Mouse (Mus musculus): ENCODE measurements around the gene Cemip2.

Gene Cemip2

GRCm38 (mm10) chr19:21780663-21781062, 2.5 kb downstream of the Cemip2 start:
- DNase-seq = no peak

GRCm38 (mm10) chr19:21781066-21781786, 3.1 kb downstream of the Cemip2 start:
- DNase-seq = no peak

GRCm38 (mm10) chr19:21781787-21782432, 3.8 kb downstream of the Cemip2 start:
- no peak for DNase-seq

- DNase-seq = peak; percentile 30
Measured at GRCm38 (mm10) chr19:21783717-21784116, 5.6 kb downstream of the Cemip2 start.

- peak; percentile 93 for DNase-seq
Measured at GRCm38 (mm10) chr19:21784331-21785131, 6.4 kb downstream of the Cemip2 start.

GRCm38 (mm10) chr19:21785132-21785528, 7.0 kb downstream of the Cemip2 start:
- no peak for DNase-seq

DNA sequence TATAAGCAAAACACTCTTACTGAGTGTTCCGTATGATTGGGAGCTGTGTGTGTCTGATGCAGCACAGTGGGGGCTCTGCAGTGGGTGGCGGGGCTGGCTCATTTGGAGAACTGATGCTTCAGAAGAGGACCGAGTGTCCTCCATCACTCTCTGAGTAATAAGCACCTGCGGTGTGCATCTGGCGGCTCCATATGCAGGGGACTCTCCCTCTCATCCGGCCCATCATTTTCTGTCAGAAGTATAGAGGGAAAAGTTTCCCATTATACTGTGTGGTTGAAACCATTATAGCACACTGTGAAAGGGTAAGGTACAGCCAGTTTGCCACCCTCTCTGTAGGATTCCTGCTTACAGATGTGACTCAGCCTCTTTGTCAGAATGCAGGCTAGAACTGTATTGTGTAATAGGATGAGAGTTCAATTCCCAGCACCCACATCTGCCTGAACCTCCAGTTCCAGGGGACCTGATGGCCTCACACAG, 8.9 kb downstream of the Cemip2 start:
- DNase-seq = no peak

- DNase-seq = no peak
Measured at GRCm38 (mm10) chr19:21788999-21789398, 10.9 kb downstream of the Cemip2 start.

GRCm38 (mm10) chr19:21789676-21790075, 11.5 kb downstream of the Cemip2 start:
- DNase-seq = no peak

- DNase-seq = no peak
Measured at GRCm38 (mm10) chr19:21791386-21791785, 13.2 kb downstream of the Cemip2 start.

DNA sequence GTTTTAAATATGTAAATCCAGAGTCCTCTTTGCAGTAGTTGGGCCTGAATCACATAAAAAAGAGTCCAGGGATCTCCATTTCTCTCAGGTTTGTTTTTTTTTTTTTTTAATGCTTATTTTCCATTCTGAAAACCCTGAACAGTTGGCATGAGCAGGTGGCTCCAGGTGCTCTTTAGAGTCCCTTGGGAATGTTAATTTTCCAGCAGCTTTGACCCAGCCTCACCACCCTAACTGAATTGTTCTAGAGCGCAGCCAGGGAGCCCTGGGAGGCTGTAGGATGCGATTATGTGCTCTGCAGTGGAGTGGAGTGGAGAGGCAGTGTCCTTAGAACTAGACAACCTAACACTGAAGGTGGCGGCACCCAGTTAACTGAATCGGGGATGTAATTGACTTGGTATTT, 13.7 kb downstream of the Cemip2 start:
- DNase-seq = no peak

GRCm38 (mm10) chr19:21792587-21793175, 14.5 kb downstream of the Cemip2 start:
- DNase-seq = peak; percentile 71

DNA sequence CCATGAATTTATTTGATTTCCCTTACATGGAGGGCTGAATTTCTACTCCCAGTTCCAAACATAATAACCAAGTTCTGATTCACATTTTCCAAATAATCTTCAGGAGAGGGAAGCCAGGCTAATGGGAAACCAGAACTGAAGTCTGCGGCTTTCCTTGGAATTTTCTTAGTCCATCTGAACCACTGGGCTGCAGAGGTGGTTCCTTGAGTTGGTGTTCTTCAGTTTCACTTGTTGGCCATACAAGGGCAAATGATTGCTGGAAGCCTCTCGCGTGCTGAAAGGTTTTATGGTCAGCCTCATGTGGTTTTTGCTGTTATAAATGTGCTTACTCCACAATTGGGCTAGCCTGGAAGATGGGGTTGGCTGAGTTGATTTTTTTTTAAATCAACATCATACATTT, 16.4 kb downstream of the Cemip2 start:
- DNase-seq = no peak

- no peak for DNase-seq
Measured at GRCm38 (mm10) chr19:21796333-21796732, 18.2 kb downstream of the Cemip2 start.

- no peak for DNase-seq
Measured at GRCm38 (mm10) chr19:21798700-21799099, 20.6 kb downstream of the Cemip2 start.

DNA sequence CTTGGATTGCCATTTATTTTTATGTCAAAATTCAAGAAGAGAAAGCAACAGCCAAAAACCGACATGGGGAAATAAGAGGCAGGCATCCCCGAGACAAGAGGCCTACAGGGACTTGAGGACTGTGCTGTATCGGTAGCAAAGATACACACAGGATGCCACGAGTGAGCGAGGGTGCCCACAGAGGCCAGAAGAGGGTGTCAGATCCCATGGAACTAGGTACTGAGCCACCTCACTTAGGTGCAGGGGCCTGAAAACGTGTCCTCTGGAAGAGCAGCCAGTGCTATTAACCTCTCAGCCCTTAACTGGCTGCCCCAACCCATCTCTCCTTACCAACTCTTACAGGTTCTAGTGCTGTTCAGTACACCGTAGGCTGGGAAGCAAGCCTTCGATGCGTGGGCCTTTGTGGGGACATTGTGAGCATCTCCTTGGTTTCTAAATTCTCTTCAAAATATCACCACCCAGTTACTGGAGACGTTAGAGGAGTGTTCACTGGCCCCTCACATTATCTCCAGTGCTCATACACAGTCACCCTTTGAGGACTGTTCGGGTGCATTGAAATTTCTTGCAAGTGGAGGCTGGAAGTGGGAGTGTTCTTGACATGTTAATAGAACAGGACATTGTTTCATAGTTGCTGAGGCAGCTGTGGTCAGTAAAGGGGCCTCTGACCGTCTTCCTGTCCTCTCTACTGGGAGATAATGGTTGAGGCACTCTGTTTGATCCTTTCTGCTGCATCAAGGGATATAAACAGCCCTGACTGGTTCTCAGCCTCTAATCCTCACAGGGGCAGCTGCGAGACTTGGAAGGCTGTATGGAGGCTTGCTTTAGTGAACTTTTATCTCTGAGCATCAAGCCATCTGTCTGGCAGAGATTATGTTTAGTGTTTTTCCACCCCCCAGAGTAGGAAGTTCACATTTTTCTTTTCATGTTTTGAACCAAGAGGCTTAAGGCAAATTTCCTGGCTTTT, 21.6 kb downstream of the Cemip2 start:
- no peak for DNase-seq

GRCm38 (mm10) chr19:21804488-21804887, 26.3 kb downstream of the Cemip2 start:
- DNase-seq = no peak

GRCm38 (mm10) chr19:21805305-21805704, 27.2 kb downstream of the Cemip2 start:
- no peak for DNase-seq

DNA sequence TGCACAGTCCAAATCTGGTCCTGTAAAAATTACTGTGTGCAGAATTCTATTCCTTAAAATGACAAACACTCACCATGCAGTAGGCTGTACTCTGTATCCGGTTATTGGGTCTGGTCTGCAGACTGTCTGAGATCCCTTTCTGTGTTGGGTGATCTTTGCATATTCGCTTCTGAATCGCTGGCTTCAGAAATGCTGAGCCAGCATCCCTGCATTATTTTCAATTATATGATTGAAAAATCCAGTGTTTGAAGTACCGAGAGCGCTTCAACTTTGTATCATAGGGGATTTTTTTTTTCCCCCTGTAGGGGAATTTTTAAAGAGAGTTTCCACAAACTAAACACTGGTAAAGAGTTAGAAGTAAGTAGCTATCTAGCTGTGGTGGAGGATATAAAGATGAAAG, 32.0 kb downstream of the Cemip2 start:
- no peak for DNase-seq

- no peak for DNase-seq
Measured at GRCm38 (mm10) chr19:21813560-21813959, 35.4 kb downstream of the Cemip2 start.

- DNase-seq = no peak
Measured at GRCm38 (mm10) chr19:21814433-21815020, 36.4 kb downstream of the Cemip2 start.

GRCm38 (mm10) chr19:21816260-21816659, 38.1 kb downstream of the Cemip2 start:
- DNase-seq = no peak
